Mouse (Mus musculus) cerebellum, adult (tissue): ENCODE data around the gene Diras2.

Experiments used
- ATAC-seq: cut with Nextera tagmentation; 2 replicates; pipeline ENCODE4 v1.9.2; 2017; ENCODE audit warnings: mild to moderate bottlenecking, moderate library complexity, mixed read lengths; ENCODE audit not compliant: insufficient number of reproducible peaks, low FRiP score, low TSS enrichment

Diras2 gene

DNA sequence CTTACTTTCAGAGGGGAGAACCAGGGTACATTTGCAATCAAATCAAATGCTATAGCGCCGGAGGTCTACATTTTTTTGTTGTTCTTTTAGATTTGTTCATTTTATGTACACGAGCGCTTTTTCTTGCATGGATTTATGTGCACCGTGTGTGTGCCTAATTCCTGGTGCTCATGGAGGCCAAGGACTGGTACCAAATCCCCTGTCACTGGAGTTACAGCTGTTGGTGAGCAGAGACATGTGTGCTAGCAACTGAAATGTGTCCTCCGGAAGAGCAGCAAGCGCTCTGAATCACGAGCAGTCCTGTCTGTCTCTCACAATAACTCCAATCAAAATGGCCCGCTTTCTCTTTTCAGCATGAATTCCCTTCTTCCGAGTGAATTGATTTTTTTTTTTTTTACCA, 55.8 kb downstream of the Diras2 start:
- ATAC-seq = no peak

DNA sequence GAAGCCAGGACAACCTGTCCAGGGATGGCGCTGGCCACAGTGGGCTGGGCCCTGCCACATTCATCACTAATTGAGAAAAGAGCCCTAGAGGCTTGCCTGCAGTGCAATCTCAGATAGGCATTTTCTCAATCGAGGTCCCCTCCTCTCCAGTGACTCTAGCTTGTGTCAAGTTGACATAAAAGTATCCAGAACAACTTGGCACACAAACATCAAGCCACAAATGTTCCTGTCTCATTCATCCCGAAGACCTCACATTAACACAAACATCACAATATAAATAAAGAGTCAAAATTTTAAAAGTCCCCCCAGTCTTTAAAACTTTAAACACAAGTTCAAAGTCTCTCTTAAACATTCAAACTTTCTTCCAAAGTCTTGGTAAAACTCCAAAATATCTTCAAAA, 56.3 kb downstream of the Diras2 start:
- no peak for ATAC-seq

DNA sequence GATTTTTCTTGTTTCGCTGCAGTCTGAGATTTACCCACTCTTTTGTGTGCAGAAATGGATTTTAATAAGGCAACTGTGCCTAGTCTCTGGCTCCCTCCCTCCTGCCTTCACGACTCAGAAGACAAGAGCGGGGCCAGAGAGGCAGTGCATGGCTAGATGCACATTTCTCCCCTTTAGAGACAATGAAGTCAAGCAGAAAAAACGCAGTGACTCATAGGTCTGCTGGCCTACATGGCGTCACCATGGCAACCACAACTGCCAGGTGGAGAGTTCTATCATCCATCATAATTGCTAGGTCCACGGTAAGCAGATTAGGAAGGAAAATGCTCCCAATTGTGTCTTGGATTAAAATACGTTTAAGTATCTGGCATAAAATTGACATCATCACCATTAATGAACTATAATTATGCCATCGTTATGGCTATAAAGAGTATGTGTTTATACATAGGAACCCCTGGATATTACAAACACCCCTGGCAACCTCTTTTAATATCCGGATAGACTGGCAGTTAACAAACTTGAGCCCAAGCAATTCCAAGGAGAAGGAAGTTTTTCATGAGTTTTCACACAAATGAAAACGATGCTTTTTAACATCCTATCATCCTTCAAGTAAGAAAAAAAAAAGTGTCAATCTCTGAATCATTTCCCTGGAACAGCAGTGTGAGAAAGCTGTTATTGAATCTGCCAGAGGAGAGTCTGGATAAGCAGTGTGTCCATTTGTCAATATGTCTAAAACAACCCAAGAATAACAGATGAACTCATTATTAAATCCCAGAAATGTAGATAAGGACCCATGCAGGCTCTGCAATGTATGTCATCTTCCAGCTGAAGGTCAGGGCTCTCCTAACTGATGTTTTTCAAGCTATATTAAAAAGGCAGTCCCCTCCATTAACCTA, 61.0 kb downstream of the Diras2 start:
- ATAC-seq = peak; percentile 97

DNA sequence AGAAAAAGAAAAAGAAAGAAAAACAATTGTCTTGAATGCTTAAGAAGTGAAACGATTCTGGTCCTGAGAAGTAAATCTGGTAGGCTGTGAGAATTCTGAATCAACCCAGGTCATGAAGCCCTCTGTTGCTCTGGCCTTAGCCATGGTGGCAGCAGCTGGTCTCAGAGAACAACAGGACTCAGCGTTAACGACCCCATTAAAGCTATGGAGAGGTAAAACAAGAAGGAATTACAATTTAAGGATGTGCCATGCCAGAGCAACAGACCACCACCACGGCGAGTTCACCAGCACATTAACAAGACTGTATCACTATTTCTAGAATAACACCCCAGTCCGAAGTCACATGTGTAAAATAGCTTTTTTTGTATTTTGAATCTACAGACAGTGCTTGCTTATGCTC, 65.9 kb downstream of the Diras2 start:
- no peak for ATAC-seq

DNA sequence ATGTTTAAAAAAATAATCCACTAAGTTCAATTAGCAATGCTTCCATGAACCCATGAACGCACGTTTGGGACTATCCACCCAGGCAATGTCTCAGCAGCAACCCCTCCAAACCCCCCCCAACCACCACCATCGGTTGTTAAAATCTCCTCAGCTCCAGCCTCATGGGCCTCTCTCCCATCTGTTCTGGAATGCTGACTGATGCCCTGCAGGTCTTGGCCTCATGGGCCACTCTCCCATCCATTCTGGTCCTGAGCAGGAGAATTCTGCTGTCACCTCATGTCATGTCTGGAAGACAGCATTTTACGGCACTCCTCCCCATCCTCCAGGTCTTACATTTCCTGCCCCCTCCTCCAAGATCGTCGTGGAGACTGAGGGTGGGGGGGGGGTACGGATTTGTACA, 71.1 kb downstream of the Diras2 start:
- ATAC-seq = 0 out of 2 replicates have a peak, but pooled peaks have one; percentile 28

DNA sequence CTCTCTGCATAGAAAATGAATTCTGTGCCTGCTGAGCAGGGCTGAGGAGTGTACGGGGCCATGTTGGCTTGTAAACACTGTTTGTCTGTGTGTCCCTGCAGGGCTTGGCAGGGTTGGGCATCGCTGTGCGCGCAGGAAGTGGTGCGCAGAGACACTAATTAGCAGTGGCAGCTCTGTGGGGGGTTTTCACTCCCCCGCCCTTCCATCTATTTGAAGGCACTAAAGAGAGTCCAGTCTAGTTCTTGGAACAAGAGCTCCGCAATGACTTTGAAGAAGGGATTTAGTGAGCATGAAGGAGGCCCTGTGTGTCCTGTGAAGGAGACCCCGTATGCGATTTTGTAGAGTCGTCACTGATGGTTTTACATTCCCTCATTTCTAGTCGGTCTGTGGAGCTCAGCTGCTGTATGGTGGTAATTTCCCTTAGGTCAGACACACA, 73.2 kb downstream of the Diras2 start:
- peak; percentile 90 for ATAC-seq

DNA sequence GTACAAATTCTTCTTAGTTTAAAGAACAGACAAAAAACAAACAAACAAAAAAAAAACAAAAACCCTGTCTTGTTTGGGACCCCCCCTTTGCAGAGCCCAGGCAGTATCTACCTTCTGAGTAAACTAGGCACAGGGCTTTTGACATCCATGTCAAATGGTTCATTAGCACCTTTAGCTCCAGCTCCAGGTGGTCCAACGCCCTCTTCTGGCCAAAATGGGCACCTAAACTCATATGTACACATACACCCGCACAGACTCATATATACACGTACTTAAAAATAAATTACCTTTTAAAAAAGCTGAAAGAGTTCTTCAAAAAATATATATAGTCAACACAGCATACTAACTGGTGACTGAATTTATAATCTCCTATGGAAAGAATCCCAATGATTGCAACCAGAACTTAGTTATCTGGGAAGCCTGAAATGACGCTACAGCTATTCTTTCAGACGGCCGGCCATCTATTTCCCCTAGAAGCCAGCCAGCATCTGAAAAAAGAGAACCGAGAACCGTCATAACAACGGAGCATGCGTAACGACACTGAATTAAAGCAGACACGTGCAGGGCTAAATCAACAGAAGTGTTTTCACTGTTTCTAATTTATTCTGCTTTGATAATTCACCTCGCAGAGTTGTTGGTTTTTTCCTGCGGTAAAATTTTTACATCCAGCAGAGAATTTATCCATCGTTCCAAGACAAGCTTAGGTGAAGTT, 73.7 kb downstream of the Diras2 start:
- peak; percentile 12; the same call in 1 of the 2 replicates for ATAC-seq

DNA sequence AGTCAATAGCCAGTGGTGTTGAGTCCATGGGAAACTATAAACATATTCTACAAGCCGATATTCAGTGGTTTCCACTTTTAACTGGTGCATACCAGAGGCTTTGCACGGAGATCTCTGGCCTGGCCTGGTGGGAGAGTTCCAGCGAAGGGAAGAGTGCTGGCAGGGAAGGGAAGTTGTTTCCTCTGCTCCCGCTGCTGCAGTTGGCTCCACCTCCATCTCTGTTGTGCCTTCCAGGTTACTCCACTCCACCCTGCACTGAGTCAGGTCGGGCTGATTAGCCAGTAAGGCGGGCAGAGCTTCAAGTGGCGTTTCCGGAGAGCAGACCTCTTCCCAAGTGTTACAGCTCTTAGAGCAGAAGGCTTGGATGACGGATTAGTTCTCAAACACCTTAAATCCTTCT, 75.8 kb downstream of the Diras2 start:
- ATAC-seq = peak; percentile 47

DNA sequence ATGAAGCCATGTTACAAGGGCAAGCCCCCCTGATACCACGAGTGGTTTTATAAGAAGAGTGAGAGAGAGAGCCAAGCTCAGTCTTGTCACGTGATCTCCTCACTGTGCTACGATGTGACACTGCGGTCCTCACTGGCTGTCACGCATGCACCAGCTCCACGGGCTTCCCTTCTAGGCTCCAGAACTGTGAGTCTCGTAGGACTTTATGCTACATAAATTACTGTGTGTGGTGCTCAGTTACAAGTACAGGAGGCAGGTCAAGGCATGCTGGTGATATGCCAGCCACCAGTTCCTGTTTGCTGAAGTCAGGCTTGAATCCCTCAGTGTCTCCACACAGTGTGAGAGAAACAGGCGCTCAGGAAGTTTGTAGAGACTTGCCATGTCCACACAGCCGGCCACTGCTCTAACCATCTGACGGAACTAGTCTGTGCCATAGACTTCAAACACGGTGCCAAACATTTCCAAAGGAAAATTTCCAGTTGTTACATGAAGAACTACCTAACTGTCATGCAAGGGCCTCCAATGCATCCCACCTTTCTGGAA, 76.3 kb downstream of the Diras2 start:
- no peak for ATAC-seq
